Mouse (Mus musculus): ENCODE measurements around the gene Tcirg1. TPM values are rescaled to one million over a fixed set of nuclear protein-coding genes. Genes with fewer than 3 reads are reported as not detected.
A peak's percentile ranks its signal among the peaks of the same experiment; 100 is the strongest.

Gene Tcirg1
- total RNA-seq, 2 experiments from 2014 or later: 22.4 to 23.0 TPM

- DNase-seq (ENCODE audit: low spot score in 2 of 2): no peak
Measured at GRCm38 (mm10) chr19:3853891-3854290, 53.0 kb downstream of the Tcirg1 start.

GRCm38 (mm10) chr19:3853121-3853520 is 53.8 kb downstream of the Tcirg1 start:
- DNase-seq (ENCODE audit: low spot score in 2 of 2): no peak

- peak; percentile 36 to 57 for DNase-seq (ENCODE audit: low spot score in 2 of 2)
Measured at GRCm38 (mm10) chr19:3851979-3852681, 54.8 kb downstream of the Tcirg1 start.

GRCm38 (mm10) chr19:3851502-3851962 is 55.4 kb downstream of the Tcirg1 start, which contains the start of gene Chka:
TSS of gene Chka (plus strand) at chr19:3851773.
- DNase-seq (ENCODE audit: low spot score in 2 of 2): peak; percentile 98 to 99

GRCm38 (mm10) chr19:3850847-3851469 is 56.0 kb downstream of the Tcirg1 start:
- DNase-seq (ENCODE audit: low spot score in 2 of 2): no peak

- no peak for DNase-seq (ENCODE audit: low spot score in 2 of 2)
Measured at GRCm38 (mm10) chr19:3850076-3850475, 56.9 kb downstream of the Tcirg1 start.

- DNase-seq (ENCODE audit: low spot score in 2 of 2): no peak
Measured at GRCm38 (mm10) chr19:3849251-3849650, 57.7 kb downstream of the Tcirg1 start.

- no peak for DNase-seq (ENCODE audit: low spot score in 2 of 2)
Measured at GRCm38 (mm10) chr19:3848207-3848808, 58.6 kb downstream of the Tcirg1 start.

GRCm38 (mm10) chr19:3847711-3848110 is 59.2 kb downstream of the Tcirg1 start:
- no peak for DNase-seq (ENCODE audit: low spot score in 2 of 2)

GRCm38 (mm10) chr19:3846676-3847604 is 60.0 kb downstream of the Tcirg1 start:
- DNase-seq (ENCODE audit: low spot score in 2 of 2): no peak

Other genes starting within 250 kb of the Tcirg1 start
- 1 to 10 TPM; 7.3 to 8.3 TPM for gene Lrp5, start 220.6 kb downstream of the Tcirg1 start, total RNA-seq (2021)
- 10 to 100 TPM; 31.7 to 32.1 TPM for gene 1810055G02Rik, start 198.8 kb downstream of the Tcirg1 start, total RNA-seq (2021)
- 10 to 100 TPM; 48.8 to 49.8 TPM for gene Kmt5b, start 139.7 kb downstream of the Tcirg1 start, total RNA-seq (2021)
- 10 to 100 TPM; 82.4 to 88.0 TPM for gene Chka, start 55.4 kb downstream of the Tcirg1 start, total RNA-seq (2021)
- 100 to 1,000 TPM; 141 to 148 TPM for gene Ndufs8, start 5.6 kb upstream of the Tcirg1 start, total RNA-seq (2021)
- gene Aldh3b1, start 22.7 kb upstream of the Tcirg1 start, total RNA-seq (2021): 1 to 10 TPM; 3.0 to 4.2 TPM
- gene Unc93b1, start 28.1 kb upstream of the Tcirg1 start, total RNA-seq (2021): 10 to 100 TPM; 14.6 to 16.6 TPM
- gene Aldh3b3, start 51.5 kb upstream of the Tcirg1 start, total RNA-seq (2021): under 1 TPM in 1 of 2 experiments, not detected in 1; 0.23 TPM
- gene Aldh3b2, start 65.2 kb upstream of the Tcirg1 start, total RNA-seq (2021): 1 to 10 TPM; 1.1 to 1.3 TPM
- 1 to 10 TPM; 2.6 to 5.2 TPM for gene Acy3, start 79.4 kb upstream of the Tcirg1 start, total RNA-seq (2021)
- gene Tbx10, start 85.6 kb upstream of the Tcirg1 start, total RNA-seq (2021): not detected
- 10 to 100 TPM in 1 of 2 experiments, 1 to 10 TPM in 1; 8.9 to 10.8 TPM for gene Nudt8, start 93.4 kb upstream of the Tcirg1 start, total RNA-seq (2021)
- gene Gm49405, start 93.5 kb upstream of the Tcirg1 start, total RNA-seq (2021): 1 to 10 TPM; 1.0 to 1.5 TPM
- gene Doc2g, start 96.2 kb upstream of the Tcirg1 start, total RNA-seq (2021): 1 to 10 TPM; 3.5 to 4.9 TPM
- 100 to 1,000 TPM; 265 to 266 TPM for gene Ndufv1, start 105.7 kb upstream of the Tcirg1 start, total RNA-seq (2021)
- gene Gstp1, start 130.9 kb upstream of the Tcirg1 start, total RNA-seq (2021): 100 to 1,000 TPM; 353 to 399 TPM
- gene Gstp2, start 138.9 kb upstream of the Tcirg1 start, total RNA-seq (2021): 10 to 100 TPM; 40.5 to 55.2 TPM
- not detected for gene Gstp3, start 152.4 kb upstream of the Tcirg1 start, total RNA-seq (2021)
- gene Cabp2, start 174.4 kb upstream of the Tcirg1 start, total RNA-seq (2021): not detected
- gene Cdk2ap2, start 190.0 kb upstream of the Tcirg1 start, total RNA-seq (2021): 10 to 100 TPM; 33.6 to 37.3 TPM
- 100 to 1,000 TPM; 210 to 214 TPM for gene Pitpnm1, start 192.9 kb upstream of the Tcirg1 start, total RNA-seq (2021)
- 100 to 1,000 TPM; 121 to 126 TPM for gene Aip, start 218.7 kb upstream of the Tcirg1 start, total RNA-seq (2021)
- gene Gpr152, start 232.7 kb upstream of the Tcirg1 start, total RNA-seq (2021): under 1 TPM; 0.12 TPM
- under 1 TPM; 0.26 to 0.63 TPM for gene Cabp4, start 236.9 kb upstream of the Tcirg1 start, total RNA-seq (2021)
- gene Coro1b, start 241.5 kb upstream of the Tcirg1 start, total RNA-seq (2021): 10 to 100 TPM; 77.9 to 81.3 TPM
- gene Ptprcap, start 246.5 kb upstream of the Tcirg1 start, total RNA-seq (2021): 1 to 10 TPM; 1.3 to 2.3 TPM